Mouse (Mus musculus): Measurements from ENCODE around the gene Shmt2.

DNA sequence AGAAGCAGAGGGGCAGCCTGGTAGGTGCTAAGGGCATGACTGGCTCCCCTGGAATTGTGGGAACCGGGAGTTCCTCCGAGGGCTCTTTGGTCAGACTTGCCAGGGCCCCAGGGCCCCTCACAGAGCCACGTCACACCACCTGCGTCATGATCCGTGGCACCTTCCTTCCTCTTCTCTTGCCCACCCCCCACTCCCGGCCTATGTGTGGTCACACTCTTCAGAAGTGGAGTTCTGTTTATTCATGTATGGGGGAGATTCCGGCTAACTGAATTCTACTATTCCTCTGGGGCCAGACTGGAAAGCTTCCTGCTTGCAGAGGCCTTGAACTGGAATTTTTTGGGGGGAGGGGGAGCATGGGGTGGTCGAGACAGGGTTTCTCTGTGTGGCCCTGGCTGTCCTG, 41.6 kb upstream of the Shmt2 start:
- TF ChIP-seq CTCF (IDR thresholded peaks at IDR 0.05; ENCODE audit: extremely low read depth, insufficient read depth, insufficient read length, insufficient replicate concordance): no peak
- TF ChIP-seq POLR2A (IDR thresholded peaks at IDR 0.05; ENCODE audit: low read depth, low read length): no peak

All from spleen, adult 2 months (tissue).